Mouse (Mus musculus): ENCODE data around the gene Il25.
"Not testable (repeated sequence)": the region's sequence is repeated elsewhere in the genome, so short reads cannot be mapped to it uniquely, and the experiment has no call there.

Gene Il25

GRCm38 (mm10) chr14:54955481-54955880 is 23.0 kb downstream of the Il25 start:
- DNase-seq = no peak

- DNase-seq = no peak
These were observed 24.0 kb downstream of the Il25 start for GRCm38 (mm10) chr14:54956533-54956932.

- no peak for DNase-seq
These were observed 26.0 kb downstream of the Il25 start for GRCm38 (mm10) chr14:54958503-54958902.

- DNase-seq = no peak
These were observed 26.7 kb downstream of the Il25 start for GRCm38 (mm10) chr14:54959197-54959596.

- DNase-seq = not testable (repeated sequence)
These were observed 27.5 kb downstream of the Il25 start for GRCm38 (mm10) chr14:54959853-54960613.

GRCm38 (mm10) chr14:54960769-54961168 is 28.3 kb downstream of the Il25 start:
- DNase-seq = no peak

GRCm38 (mm10) chr14:54961487-54961886 is 29.0 kb downstream of the Il25 start:
- DNase-seq = no peak

GRCm38 (mm10) chr14:54962714-54963113 is 30.2 kb downstream of the Il25 start:
- DNase-seq = no peak

GRCm38 (mm10) chr14:54963727-54964126 is 31.2 kb downstream of the Il25 start:
- no peak for DNase-seq

GRCm38 (mm10) chr14:54965044-54965443 is 32.5 kb downstream of the Il25 start:
- no peak for DNase-seq

GRCm38 (mm10) chr14:54965631-54966030 is 33.1 kb downstream of the Il25 start:
- no peak for DNase-seq

GRCm38 (mm10) chr14:54966320-54966977 is 34.0 kb downstream of the Il25 start, which contains the start of gene Myh6:
TSS of gene Myh6 (minus strand) at chr14:54966927.
- DNase-seq = no peak

GRCm38 (mm10) chr14:54967874-54968273 is 35.4 kb downstream of the Il25 start:
- no peak for DNase-seq

GRCm38 (mm10) chr14:54968344-54968743 is 35.8 kb downstream of the Il25 start:
- DNase-seq = no peak

GRCm38 (mm10) chr14:54972786-54973185 is 40.3 kb downstream of the Il25 start:
- DNase-seq = not testable (repeated sequence)

GRCm38 (mm10) chr14:54974068-54974791 is 41.7 kb downstream of the Il25 start:
- DNase-seq = no peak

- no peak for DNase-seq
These were observed 44.1 kb downstream of the Il25 start, which contains the start of gene Gm17428 for GRCm38 (mm10) chr14:54976633-54977032. TSS of gene Gm17428 (plus strand) at chr14:54976933.

- DNase-seq = no peak
These were observed 46.2 kb downstream of the Il25 start for GRCm38 (mm10) chr14:54978664-54979063.

GRCm38 (mm10) chr14:54981934-54982333 is 49.4 kb downstream of the Il25 start:
- DNase-seq = no peak
